Mouse (Mus musculus): Measurements from ENCODE around the gene Myo9a.
"Not testable (repeated sequence)": the region's sequence is repeated elsewhere in the genome, so short reads cannot be mapped to it uniquely, and the experiment has no call there.

The Myo9a gene

DNA sequence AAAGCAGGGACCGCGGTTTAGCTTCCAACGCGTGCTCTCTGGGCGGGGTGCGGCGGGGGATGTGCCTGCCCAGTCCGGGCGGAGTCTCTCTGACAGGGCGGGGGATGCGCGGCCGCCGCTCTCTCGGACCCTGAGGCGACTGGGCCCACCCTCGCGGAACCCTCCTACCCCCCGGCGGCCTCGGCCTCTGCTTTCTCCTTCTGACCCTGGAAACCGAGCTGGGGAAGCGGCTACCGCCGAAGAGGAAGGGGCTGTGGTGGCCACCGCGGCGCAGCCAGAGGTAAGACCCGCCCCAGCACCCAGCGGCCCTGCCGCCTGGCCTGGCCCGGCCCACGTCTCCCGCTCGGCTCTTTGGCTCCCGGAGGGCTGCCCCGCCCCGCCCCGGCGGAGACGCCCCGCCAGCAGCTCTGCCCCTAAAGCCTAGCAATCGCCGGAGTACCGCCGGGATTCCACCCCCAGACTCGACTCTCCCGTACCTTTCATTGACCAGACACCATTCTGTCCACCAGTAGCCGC lies 428 bp downstream of the Myo9a start:
- peak; percentile 83 for DNase-seq (ENCODE audit: low spot score)

DNA sequence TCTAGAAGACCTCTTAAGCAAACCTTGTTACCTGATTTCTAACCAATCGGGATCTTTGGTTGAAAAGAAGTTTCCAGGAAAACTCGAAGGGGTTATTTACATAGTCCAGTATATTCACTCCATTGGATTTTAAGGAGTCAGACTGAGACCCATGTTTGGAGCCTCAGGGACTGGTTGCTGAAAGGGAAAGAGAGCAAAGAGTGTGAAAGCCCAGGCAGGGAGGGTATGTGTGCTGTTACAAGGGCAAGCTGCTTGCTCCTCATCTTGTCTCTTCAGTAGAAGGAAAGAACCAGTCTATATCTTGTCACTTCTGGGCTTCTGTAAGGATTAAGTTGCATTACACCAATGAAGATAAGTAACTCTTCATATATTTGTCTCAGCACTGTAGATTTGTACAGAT lies 1.3 kb downstream of the Myo9a start:
- peak; percentile 37 for DNase-seq (ENCODE audit: low spot score)

DNA sequence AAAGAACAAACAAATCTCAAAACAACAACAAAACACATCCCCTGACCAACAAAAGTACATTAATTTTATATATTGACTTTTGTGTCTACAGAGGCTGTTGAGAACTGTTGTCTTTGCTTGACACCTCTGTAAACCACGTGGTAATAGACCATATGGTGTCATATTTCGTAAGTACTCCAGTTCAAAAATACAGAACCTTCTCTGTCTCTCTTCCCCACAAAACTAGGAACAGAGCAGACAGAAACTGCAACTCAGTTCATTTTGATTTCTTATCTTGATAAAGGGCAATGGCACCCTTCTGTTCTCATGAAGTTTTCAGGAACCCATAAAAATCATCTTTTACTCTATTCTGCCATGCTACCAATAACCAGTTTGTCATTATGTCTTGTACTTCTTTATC lies 4.5 kb downstream of the Myo9a start:
- DNase-seq (ENCODE audit: low spot score): no peak

GRCm38 (mm10) chr9:59757016-59757415 lies 6.3 kb downstream of the Myo9a start:
- not testable (repeated sequence) for DNase-seq (ENCODE audit: low spot score)

- peak; percentile 26 for DNase-seq (ENCODE audit: low spot score)
Measured at GRCm38 (mm10) chr9:59760515-59760914, 9.8 kb downstream of the Myo9a start.

GRCm38 (mm10) chr9:59766966-59767461 lies 16.3 kb downstream of the Myo9a start:
- DNase-seq (ENCODE audit: low spot score): not testable (repeated sequence)

GRCm38 (mm10) chr9:59806046-59806774 lies 55.5 kb downstream of the Myo9a start:
- not testable (repeated sequence) for DNase-seq (ENCODE audit: low spot score)

DNA sequence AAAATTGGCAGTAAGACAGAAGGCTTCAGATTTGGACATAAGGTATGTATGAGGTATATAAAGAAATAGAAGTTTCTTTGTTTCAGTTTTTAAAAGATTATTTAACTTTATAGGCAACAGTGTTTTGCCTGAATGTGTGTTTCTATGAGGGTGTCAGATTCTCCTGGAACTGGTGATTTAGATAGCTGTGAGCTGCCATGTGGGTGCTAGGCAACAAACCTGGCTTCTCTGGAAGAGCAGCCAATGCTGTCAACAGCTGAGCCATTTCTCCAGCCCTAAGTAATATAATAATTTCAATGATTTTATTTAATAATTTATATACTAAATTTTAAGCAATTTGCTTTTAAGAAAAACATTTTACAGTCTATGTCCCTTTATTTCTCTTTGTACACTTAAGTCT lies 133.9 kb downstream of the Myo9a start:
- peak; percentile 7 for DNase-seq (ENCODE audit: low spot score)

DNA sequence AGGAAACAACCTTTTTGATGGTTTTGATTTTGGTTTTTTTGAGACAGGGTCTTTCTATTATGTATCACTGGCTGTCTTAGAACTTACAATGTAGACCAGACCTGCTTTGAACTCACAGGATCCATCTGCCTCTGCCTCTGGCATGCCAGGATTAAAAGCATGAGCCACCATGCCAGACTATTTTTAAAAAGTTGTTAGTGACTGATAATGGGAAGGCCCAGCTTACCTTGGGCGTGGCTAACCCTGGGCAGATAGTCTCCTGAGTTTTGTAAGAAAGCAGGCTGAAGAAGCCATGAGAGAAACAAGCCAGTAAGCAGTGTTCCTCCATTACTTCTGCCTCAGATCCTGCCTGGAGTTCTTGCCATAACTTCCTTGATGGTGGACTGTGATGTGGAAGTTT lies 152.7 kb downstream of the Myo9a start:
- no peak for DNase-seq (ENCODE audit: low spot score)

DNA sequence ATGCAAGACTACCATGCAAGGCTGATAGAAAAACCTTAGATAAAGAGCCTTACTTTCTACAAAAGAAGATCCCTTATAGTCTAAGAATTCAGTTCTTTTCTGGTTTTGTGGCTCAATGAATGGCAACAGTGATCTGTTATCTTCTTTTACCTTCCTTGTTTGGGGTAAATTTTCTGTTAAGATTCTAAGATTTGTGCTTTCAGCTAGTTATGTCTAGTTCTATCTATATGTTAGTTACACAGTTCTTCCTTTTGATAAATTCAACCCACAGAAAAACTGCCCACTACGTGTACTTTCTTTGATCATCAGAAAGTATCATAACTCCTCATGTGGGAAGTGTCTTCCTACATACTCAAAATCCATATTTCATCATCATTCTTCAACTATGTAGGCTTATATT lies 164.1 kb downstream of the Myo9a start:
- no peak for DNase-seq (ENCODE audit: low spot score)

- no peak for DNase-seq (ENCODE audit: low spot score)
Measured at GRCm38 (mm10) chr9:59930248-59930647, 179.6 kb downstream of the Myo9a start.

- not testable (repeated sequence) for DNase-seq (ENCODE audit: low spot score)
Measured at GRCm38 (mm10) chr9:59935866-59936265, 185.2 kb downstream of the Myo9a start.

DNA sequence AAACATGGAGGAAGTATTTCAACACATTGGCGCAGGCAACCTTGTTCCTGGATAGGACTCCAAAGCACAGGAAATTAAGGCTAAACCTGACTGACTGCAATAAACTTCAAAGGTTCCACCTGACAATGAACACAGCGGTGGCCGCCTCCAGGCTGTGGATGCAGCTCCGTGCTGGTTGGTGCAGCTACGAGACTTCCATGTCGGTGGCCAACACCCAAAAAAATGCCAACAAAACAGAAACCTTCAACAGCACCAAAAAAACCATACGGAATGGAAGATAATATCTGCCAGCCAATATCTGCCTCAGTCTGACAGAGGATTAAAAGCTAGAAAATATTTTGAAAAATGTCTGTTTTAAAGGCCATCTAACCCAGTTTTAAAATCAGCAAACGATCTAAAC lies 187.8 kb downstream of the Myo9a start:
- no peak for DNase-seq (ENCODE audit: low spot score)

DNA sequence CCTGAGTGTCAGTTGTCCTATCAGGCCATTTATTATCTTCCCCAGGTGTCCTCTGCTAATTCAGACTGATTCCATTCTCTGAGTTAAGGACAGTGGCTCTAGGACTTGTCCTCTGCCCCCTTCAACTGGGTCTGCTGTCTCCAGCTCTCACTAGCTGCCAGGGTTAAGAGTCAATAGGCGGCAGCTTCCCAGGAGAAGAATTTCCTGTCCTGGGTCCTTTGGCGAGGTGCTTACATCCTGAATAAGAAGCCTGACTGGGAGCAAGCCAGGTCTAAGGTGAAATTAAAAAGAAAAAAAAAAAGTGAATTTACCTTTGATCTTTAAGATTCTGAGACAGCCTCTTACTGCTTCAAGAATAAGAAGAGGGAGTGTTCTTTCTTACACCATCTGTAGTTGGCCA lies 189.0 kb downstream of the Myo9a start:
- DNase-seq (ENCODE audit: low spot score): no peak

DNA sequence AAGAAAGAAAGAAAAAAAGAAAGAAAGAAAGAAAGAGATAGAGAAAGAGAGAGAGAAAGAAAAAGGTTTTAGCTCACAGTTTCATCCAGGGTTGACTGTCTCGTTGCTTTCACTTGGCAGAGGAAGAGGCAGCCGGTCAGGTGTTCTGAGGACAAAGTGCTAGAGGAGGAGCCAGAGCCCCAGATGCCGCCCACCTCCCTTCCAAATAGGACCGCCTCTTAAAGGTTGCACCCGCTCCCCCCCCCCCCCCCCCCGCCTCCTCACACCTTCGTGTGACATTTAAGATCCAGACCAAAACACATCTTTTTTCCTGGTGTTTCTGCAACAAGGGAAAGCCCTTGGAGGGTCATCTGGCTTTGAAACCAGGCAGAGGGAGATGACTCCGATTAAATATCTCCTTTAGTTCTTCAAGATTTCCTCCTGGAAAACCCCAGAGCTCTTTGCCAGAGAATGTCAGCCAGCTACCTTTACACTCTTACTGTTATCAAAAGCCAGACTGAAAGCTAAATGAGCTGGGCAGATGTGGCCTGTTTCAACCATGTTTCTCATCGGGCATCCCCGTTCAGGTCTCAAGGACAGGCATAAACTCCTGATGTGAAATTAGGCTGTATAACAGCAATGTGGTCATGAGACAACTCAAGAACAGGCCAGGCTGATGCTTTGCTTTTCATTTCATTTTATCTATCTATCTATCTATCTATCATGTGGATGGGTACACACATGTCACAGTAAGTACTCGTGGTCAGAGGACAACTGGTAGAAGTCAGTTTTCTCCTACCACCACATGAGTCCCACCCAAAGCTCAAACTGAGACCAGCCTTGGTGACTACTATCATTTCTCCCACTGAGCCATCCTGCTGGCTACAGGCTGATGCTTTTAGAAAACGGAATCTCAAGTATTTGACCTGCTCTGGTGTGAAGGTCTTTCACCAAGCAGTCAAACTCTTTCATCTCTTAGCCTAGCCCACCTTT lies 190.5 kb downstream of the Myo9a start:
- no peak for DNase-seq (ENCODE audit: low spot score)

GRCm38 (mm10) chr9:59941885-59942350 lies 191.2 kb downstream of the Myo9a start:
- no peak for DNase-seq (ENCODE audit: low spot score)

- DNase-seq (ENCODE audit: low spot score): no peak
Measured at GRCm38 (mm10) chr9:59942501-59943085, 191.9 kb downstream of the Myo9a start.

DNA sequence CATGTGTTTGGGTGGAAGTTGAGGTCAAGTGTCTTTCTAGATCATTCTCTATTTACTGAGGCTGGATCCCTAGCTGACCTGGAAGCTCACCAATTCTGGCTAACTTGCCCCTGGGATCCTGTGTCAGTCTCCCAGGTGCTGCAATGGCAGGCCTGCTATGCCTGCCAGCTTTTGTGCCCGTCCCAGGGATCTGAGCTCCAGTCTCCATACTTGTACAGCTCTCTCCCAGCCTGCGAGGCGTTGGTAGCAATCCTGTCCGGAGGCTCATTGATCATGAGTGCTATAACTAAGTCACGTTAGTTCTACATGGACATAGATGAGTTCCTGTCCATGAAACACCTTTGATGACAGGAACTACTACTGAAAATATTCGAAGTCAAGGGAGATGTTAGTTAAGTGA lies 193.1 kb downstream of the Myo9a start:
- no peak for DNase-seq (ENCODE audit: low spot score)

- no peak for DNase-seq (ENCODE audit: low spot score)
Measured at GRCm38 (mm10) chr9:59945241-59945640, 194.5 kb downstream of the Myo9a start.

DNA sequence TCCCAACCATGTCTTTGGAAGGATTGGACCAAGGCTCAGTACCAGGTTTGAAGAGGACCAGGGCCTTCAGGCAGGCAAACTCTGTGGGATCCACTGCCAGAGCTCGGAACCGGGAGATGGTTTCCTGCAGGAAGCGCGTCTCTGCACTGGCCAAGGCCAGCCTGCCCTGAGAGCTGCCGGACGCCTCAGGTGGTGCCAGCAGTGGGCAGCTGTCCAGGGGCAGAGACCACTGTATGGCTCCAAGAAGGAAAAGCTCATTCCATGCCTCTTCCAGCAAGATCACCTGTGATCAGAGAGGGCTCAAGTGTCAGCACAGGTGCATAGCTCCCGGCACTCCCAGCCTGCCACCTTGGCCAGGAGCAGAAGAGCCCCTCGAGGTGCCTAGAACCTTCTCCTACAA lies 196.6 kb downstream of the Myo9a start:
- DNase-seq (ENCODE audit: low spot score): no peak

DNA sequence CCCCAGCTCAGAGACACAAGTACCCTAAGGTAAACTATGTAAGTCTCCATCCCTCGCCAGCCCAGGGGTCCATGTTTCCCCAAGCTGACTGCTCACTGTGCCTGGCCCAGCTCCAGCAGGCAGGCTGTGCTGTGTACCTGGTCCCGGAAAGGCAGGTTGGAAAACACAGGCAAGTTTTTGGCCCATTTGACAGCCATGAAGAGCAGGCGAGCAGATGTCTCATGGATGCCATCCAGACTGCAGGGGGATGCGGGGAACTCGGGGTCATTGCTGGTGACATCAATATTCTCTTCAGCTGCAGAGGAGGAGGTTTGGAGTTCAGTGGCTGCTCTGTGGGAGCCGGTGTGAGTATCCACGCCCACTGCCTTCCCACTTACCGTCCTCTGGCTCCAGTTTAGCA lies 197.5 kb downstream of the Myo9a start:
- no peak for DNase-seq (ENCODE audit: low spot score)

DNA sequence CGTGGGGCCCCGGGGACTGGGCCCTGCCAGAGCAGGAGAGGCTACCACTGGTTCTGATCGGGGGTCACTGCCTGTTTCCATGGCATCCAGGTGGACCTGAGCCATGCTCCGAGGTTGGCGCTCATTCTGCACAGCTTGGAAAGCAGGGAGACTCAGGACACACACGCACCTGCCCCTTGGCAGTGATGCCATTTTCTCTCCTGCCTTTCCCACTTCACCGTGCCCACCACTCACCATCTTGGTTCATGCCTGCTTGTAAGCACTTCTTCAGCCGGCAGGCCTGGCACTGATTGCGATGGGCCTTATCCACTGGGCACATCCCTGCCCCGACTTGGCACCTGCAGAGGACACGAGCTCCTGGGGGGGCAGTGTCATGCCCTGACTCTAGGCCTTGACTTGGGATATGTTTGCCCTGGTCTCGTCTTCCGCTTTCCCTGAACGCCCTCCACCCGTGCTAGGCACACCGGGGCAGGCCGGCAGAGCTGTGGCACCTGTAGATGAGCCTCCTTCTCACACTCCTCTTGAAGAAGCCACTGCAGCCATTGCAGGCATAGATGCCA lies 198.1 kb downstream of the Myo9a start:
- DNase-seq (ENCODE audit: low spot score): no peak

Measured in adipocyte (in vitro differentiated cells).